Mouse (Mus musculus) stomach, embryonic 15.5 days (tissue): ENCODE data around the gene Apobec4. TPM values are rescaled to one million over a fixed set of nuclear protein-coding genes. Genes with fewer than 3 reads are reported as not detected.

ENCODE experiments used
- ATAC-seq: fragments of 200-750 bp; cut with Nextera tagmentation; 2 replicates; pipeline ENCODE4 v1.8.0; 2017; ENCODE audit warnings: low read depth, moderate number of reproducible peaks, moderate TSS enrichment; ENCODE audit not compliant: insufficient read depth, low FRiP score
- H3K27ac ChIP-seq: fragments of 300-500 bp; sonication (generic); 2 replicates; pipeline ENCODE4 v1.5.1; 2015; ENCODE audit warnings: mild to moderate bottlenecking, inconsistent platforms
- H3K27me3 ChIP-seq: fragments of 300-500 bp; sonication (generic); replicated peaks from 2 replicates; pipeline ENCODE4 v1.6.1; 2015; ENCODE audit warnings: inconsistent platforms
- H3K36me3 ChIP-seq: fragments of 300-500 bp; sonication (generic); 2 replicates; pipeline ENCODE4 v1.6.1; 2015; ENCODE audit warnings: inconsistent platforms
- H3K4me1 ChIP-seq: fragments of 300-500 bp; sonication (generic); 2 replicates; pipeline ENCODE4 v1.6.1; 2015; ENCODE audit warnings: inconsistent platforms
- H3K4me2 ChIP-seq: fragments of 300-500 bp; sonication (generic); 2 replicates; pipeline ENCODE4 v1.6.1; 2015; ENCODE audit warnings: mild to moderate bottlenecking, inconsistent platforms
- H3K4me3 ChIP-seq: fragments of 300-500 bp; sonication (generic); replicated peaks from 2 replicates; pipeline ENCODE4 v1.5.1; 2015; ENCODE audit warnings: inconsistent platforms
- H3K9ac ChIP-seq: fragments of 300-500 bp; sonication (generic); 2 replicates; pipeline ENCODE4 v1.6.1; 2015; ENCODE audit warnings: inconsistent platforms
- H3K9me3 ChIP-seq: fragments of 300-500 bp; sonication (generic); 2 replicates; pipeline ENCODE4 v1.6.1; 2016; ENCODE audit warnings: inconsistent platforms
- WGBS: fragments of 180-500 bp; shearing (Covaris S2); methylation state at CpG from one replicate; pipeline ENCODE4 v1.1.7; 2015; 5-methylcytosine and 5-hydroxymethylcytosine counted together
- polyA plus RNA-seq: library from polyadenylated mRNA; unstranded; fragments of >200 nt; fragmentation: Nextera tagmentation; extraction: Ambion mirVana; gene quantifications from 2 replicates; pipeline ENCODE4 v1.2.1, GENCODE M21; 2015

The Apobec4 gene
- 0.08 TPM in 1 of 2 replicates, not detected in the other for polyA plus RNA-seq

- Histone ChIP-seq H3K9me3 (no peaks in the 10 kb centered on the region), H3K9ac (no peak within 1 kb of the TSS), H3K27me3 (no peaks in the 10 kb centered on the region), H3K36me3 (no peaks in the 10 kb centered on the region), H3K4me2 (no peak within 1 kb of the TSS), H3K4me3 (no peak within 1 kb of the TSS), H3K27ac (no peak within 1 kb of the TSS), H3K4me1 (no peaks in the 10 kb centered on the region)
- 64% methylated on average over 13 of the region's 13 CpGs for WGBS
- no peak for ATAC-seq
Measured at GRCm38 (mm10) chr1:152750312-152750965, at the start of gene Apobec4. Gene Apobec4 (plus strand): TSS chr1:152750551.

GRCm38 (mm10) chr1:152701066-152701465 lies 49.3 kb upstream of the Apobec4 start:
- Histone ChIP-seq H3K27ac (no peak overlapping the region), H3K4me2 (no peak overlapping the region), H3K27me3 (no peaks in the 10 kb centered on the region), H3K36me3 (no peaks in the 10 kb centered on the region), H3K4me1 (0 out of 2 replicates have a peak, but pooled peaks cover 4% of the 10 kb centered on the region), H3K4me3 (no peak overlapping the region), H3K9ac (no peak overlapping the region), H3K9me3 (no peaks in the 10 kb centered on the region)
- WGBS, result 74% methylated on average over 5 of the region's 5 CpGs
- no peak for ATAC-seq

GRCm38 (mm10) chr1:152702920-152703319 lies 47.4 kb upstream of the Apobec4 start:
- Histone ChIP-seq H3K27ac (no peak overlapping the region), H3K9me3 (no peaks in the 10 kb centered on the region), H3K36me3 (no peaks in the 10 kb centered on the region), H3K27me3 (no peaks in the 10 kb centered on the region), H3K4me3 (no peak overlapping the region), H3K4me1 (0 out of 2 replicates have a peak, but pooled peaks cover 4% of the 10 kb centered on the region), H3K4me2 (no peak overlapping the region), H3K9ac (no peak overlapping the region)
- WGBS, result 51% methylated on average over 6 of the region's 6 CpGs
- peak; percentile 31; the same call in 1 of the 2 replicates for ATAC-seq

- 41% methylated on average over 6 of the region's 6 CpGs for WGBS
- Histone ChIP-seq H3K36me3 (no peaks in the 10 kb centered on the region), H3K9me3 (no peaks in the 10 kb centered on the region), H3K27ac (no peak overlapping the region), H3K4me3 (no peak overlapping the region), H3K27me3 (no peaks in the 10 kb centered on the region), H3K4me2 (no peak overlapping the region), H3K9ac (no peak overlapping the region), H3K4me1 (0 out of 2 replicates have a peak, but pooled peaks cover 4% of the 10 kb centered on the region)
- no peak for ATAC-seq
Measured at GRCm38 (mm10) chr1:152703941-152704340, 46.4 kb upstream of the Apobec4 start.

GRCm38 (mm10) chr1:152707560-152707959 lies 42.8 kb upstream of the Apobec4 start:
- no peak overlapping the region for H3K4me3 ChIP-seq
- H3K9me3 ChIP-seq, result no peaks in the 10 kb centered on the region
- H3K4me2 ChIP-seq, result no peak overlapping the region
- 57% methylated on average over 2 of the region's 2 CpGs for WGBS
- 0 out of 2 replicates have a peak, but pooled peaks have one; percentile 30 for ATAC-seq
- H3K36me3 ChIP-seq, result no peaks in the 10 kb centered on the region
- H3K9ac ChIP-seq, result no peak overlapping the region
- no peak overlapping the region for H3K27ac ChIP-seq
- H3K4me1 ChIP-seq, result 0 out of 2 replicates have a peak, but pooled peaks cover 4% of the 10 kb centered on the region
- H3K27me3 ChIP-seq, result no peaks in the 10 kb centered on the region

- H3K9me3 ChIP-seq, result no peaks in the 10 kb centered on the region
Measured at GRCm38 (mm10) chr1:152711037-152711436, 39.3 kb upstream of the Apobec4 start.

GRCm38 (mm10) chr1:152713924-152714323 lies 36.4 kb upstream of the Apobec4 start:
- no peaks in the 10 kb centered on the region for H3K36me3 ChIP-seq
- H3K9me3 ChIP-seq, result no peaks in the 10 kb centered on the region
- no peak overlapping the region for H3K9ac ChIP-seq
- H3K4me2 ChIP-seq, result no peak overlapping the region
- H3K27me3 ChIP-seq, result no peaks in the 10 kb centered on the region
- H3K4me3 ChIP-seq, result no peak overlapping the region
- no peak for ATAC-seq
- WGBS, result 86% methylated on average over 4 of the region's 4 CpGs
- H3K27ac ChIP-seq, result no peak overlapping the region
- H3K4me1 ChIP-seq, result no peaks in the 10 kb centered on the region

More at GRCm38 (mm10) chr1:152711037-152711436, 39.3 kb upstream of the Apobec4 start:
- no peak overlapping the region for H3K9ac ChIP-seq
- 69% methylated on average over 4 of the region's 4 CpGs for WGBS
- H3K36me3 ChIP-seq, result no peaks in the 10 kb centered on the region
- no peaks in the 10 kb centered on the region for H3K27me3 ChIP-seq
- no peak overlapping the region for H3K27ac ChIP-seq
- no peak overlapping the region for H3K4me2 ChIP-seq
- ATAC-seq, result no peak
- H3K4me3 ChIP-seq, result no peak overlapping the region
- H3K4me1 ChIP-seq, result no peaks in the 10 kb centered on the region

GRCm38 (mm10) chr1:152714405-152714804 lies 35.9 kb upstream of the Apobec4 start:
- Histone ChIP-seq H3K4me3 (no peak overlapping the region), H3K9me3 (no peaks in the 10 kb centered on the region), H3K27ac (no peak overlapping the region), H3K4me2 (no peak overlapping the region), H3K27me3 (no peaks in the 10 kb centered on the region), H3K9ac (no peak overlapping the region), H3K4me1 (no peaks in the 10 kb centered on the region), H3K36me3 (no peaks in the 10 kb centered on the region)
- ATAC-seq, result no peak
- 88% methylated on average over 3 of the region's 3 CpGs for WGBS

GRCm38 (mm10) chr1:152717329-152717728 lies 33.0 kb upstream of the Apobec4 start:
- 68% methylated on average over 1 of the region's 1 CpGs for WGBS
- no peaks in the 10 kb centered on the region for H3K4me1 ChIP-seq
- peak; percentile 65 for ATAC-seq
- H3K9ac ChIP-seq, result no peak overlapping the region
- peak overlapping the region; percentile 69 for H3K27ac ChIP-seq
- no peak overlapping the region for H3K4me3 ChIP-seq
- H3K4me2 ChIP-seq, result no peak overlapping the region
- no peaks in the 10 kb centered on the region for H3K9me3 ChIP-seq
- no peaks in the 10 kb centered on the region for H3K27me3 ChIP-seq
- H3K36me3 ChIP-seq, result no peaks in the 10 kb centered on the region

GRCm38 (mm10) chr1:152718200-152718599 lies 32.2 kb upstream of the Apobec4 start:
- Histone ChIP-seq H3K36me3 (no peaks in the 10 kb centered on the region), H3K4me2 (no peak overlapping the region), H3K27ac (peak overlapping the region; percentile 67; the same call in 1 of the 2 replicates), H3K4me1 (no peaks in the 10 kb centered on the region), H3K9me3 (no peaks in the 10 kb centered on the region), H3K9ac (no peak overlapping the region), H3K27me3 (no peaks in the 10 kb centered on the region), H3K4me3 (no peak overlapping the region)
- WGBS, result 43% methylated on average over 6 of the region's 6 CpGs
- no peak for ATAC-seq

GRCm38 (mm10) chr1:152720969-152721368 lies 29.4 kb upstream of the Apobec4 start:
- ATAC-seq, result no peak
- H3K9ac ChIP-seq, result no peak overlapping the region

GRCm38 (mm10) chr1:152721535-152722198 lies 28.7 kb upstream of the Apobec4 start:
- no peaks in the 10 kb centered on the region for H3K9me3 ChIP-seq

More at GRCm38 (mm10) chr1:152720969-152721368, 29.4 kb upstream of the Apobec4 start:
- no peaks in the 10 kb centered on the region for H3K9me3 ChIP-seq
- H3K4me2 ChIP-seq, result no peak overlapping the region
- H3K36me3 ChIP-seq, result no peaks in the 10 kb centered on the region
- H3K27me3 ChIP-seq, result no peaks in the 10 kb centered on the region
- no peaks in the 10 kb centered on the region for H3K4me1 ChIP-seq
- H3K27ac ChIP-seq, result no peak overlapping the region
- 71% methylated on average over 4 of the region's 4 CpGs for WGBS
- no peak overlapping the region for H3K4me3 ChIP-seq

More at GRCm38 (mm10) chr1:152721535-152722198, 28.7 kb upstream of the Apobec4 start:
- ATAC-seq, result no peak
- Histone ChIP-seq H3K9ac (no peak overlapping the region), H3K4me1 (no peaks in the 10 kb centered on the region), H3K4me2 (no peak overlapping the region), H3K27me3 (no peaks in the 10 kb centered on the region), H3K36me3 (no peaks in the 10 kb centered on the region), H3K27ac (no peak overlapping the region), H3K4me3 (no peak overlapping the region)
- WGBS, result 83% methylated on average over 11 of the region's 11 CpGs
